Mouse (Mus musculus) embryonic facial prominence, embryonic 13.5 days (tissue): ENCODE results near the gene Cd22. TPM values are rescaled to one million over a fixed set of nuclear protein-coding genes. Genes with fewer than 3 reads are reported as not detected.

Experiments used
- polyA plus RNA-seq: library from polyadenylated mRNA; unstranded; fragments of >200 nt; fragmentation: Nextera tagmentation; extraction: Ambion mirVana; gene quantifications from 2 replicates; pipeline ENCODE4 v1.2.1, GENCODE M21; 2015

Gene Cd22
- polyA plus RNA-seq, 1 experiment from 2014 or later: not detected

Other genes with a start within 250 kb of the Cd22 start
- not detected in 2 replicates for gene Etv2, start 244.5 kb downstream of the Cd22 start, polyA plus RNA-seq
- 128 and 139 TPM in 2 replicates for gene Rbm42, start 230.0 kb downstream of the Cd22 start, polyA plus RNA-seq
- 51.0 and 51.3 TPM in 2 replicates for gene Haus5, start 215.3 kb downstream of the Cd22 start, polyA plus RNA-seq
- gene Pmis2, start 208.7 kb downstream of the Cd22 start, polyA plus RNA-seq: not detected in 2 replicates
- not detected in 2 replicates for gene 2200002J24Rik, start 181.4 kb downstream of the Cd22 start, polyA plus RNA-seq
- 0.10 and 0.17 TPM in 2 replicates for gene Atp4a, start 168.1 kb downstream of the Cd22 start, polyA plus RNA-seq
- 181 and 185 TPM in 2 replicates for gene Tmem147, start 150.8 kb downstream of the Cd22 start, polyA plus RNA-seq
- gene Gapdhs, start 136.7 kb downstream of the Cd22 start, polyA plus RNA-seq: 0.74 and 0.90 TPM in 2 replicates
- gene Sbsn, start 128.9 kb downstream of the Cd22 start, polyA plus RNA-seq: 2.5 and 3.3 TPM in 2 replicates
- gene Dmkn, start 116.6 kb downstream of the Cd22 start, polyA plus RNA-seq: 14.5 and 22.3 TPM in 2 replicates
- 72.6 and 127 TPM in 2 replicates for gene Krtdap, start 92.4 kb downstream of the Cd22 start, polyA plus RNA-seq
- gene Ffar2, start 56.6 kb downstream of the Cd22 start, polyA plus RNA-seq: not detected in 2 replicates
- gene Ffar3, start 24.2 kb downstream of the Cd22 start, polyA plus RNA-seq: not detected in 2 replicates
- gene Ffar1, start 18.8 kb downstream of the Cd22 start, polyA plus RNA-seq: not detected in 2 replicates
- 0.34 and 0.49 TPM in 2 replicates for gene Mag, start 34.5 kb upstream of the Cd22 start, polyA plus RNA-seq
- 1.0 and 1.4 TPM in 2 replicates for gene Hamp2, start 44.3 kb upstream of the Cd22 start, polyA plus RNA-seq
- not detected in 2 replicates for gene Hamp, start 63.7 kb upstream of the Cd22 start, polyA plus RNA-seq
- 21.9 and 25.0 TPM in 2 replicates for gene Usf2, start 76.5 kb upstream of the Cd22 start, polyA plus RNA-seq
- gene Lsr, start 93.1 kb upstream of the Cd22 start, polyA plus RNA-seq: 26.1 and 29.3 TPM in 2 replicates
- gene Fam187b, start 93.4 kb upstream of the Cd22 start, polyA plus RNA-seq: 1.5 and 2.6 TPM in 2 replicates
- gene Fxyd5, start 162.1 kb upstream of the Cd22 start, polyA plus RNA-seq: 16.7 and 20.7 TPM in 2 replicates
- 18.3 and 23.1 TPM in 2 replicates for gene Fxyd7, start 171.1 kb upstream of the Cd22 start, polyA plus RNA-seq
- 50.0 and 59.2 TPM in 2 replicates for gene Fxyd1, start 176.9 kb upstream of the Cd22 start, polyA plus RNA-seq
- gene Lgi4, start 179.0 kb upstream of the Cd22 start, polyA plus RNA-seq: 1.3 and 1.7 TPM in 2 replicates
- gene Fxyd3, start 196.4 kb upstream of the Cd22 start, polyA plus RNA-seq: 55.9 and 59.6 TPM in 2 replicates
- 5.6 and 6.4 TPM in 2 replicates for gene Hpn, start 234.9 kb upstream of the Cd22 start, polyA plus RNA-seq
- 4.3 and 4.8 TPM in 2 replicates for gene Scn1b, start 246.7 kb upstream of the Cd22 start, polyA plus RNA-seq